Mouse (Mus musculus) brown adipose tissue, adult 24 weeks (tissue): ENCODE results near the gene Trem2. TPM values are rescaled to one million over a fixed set of nuclear protein-coding genes. Genes with fewer than 3 reads are reported as not detected.
"Not testable (repeated sequence)": the region's sequence is repeated elsewhere in the genome, so short reads cannot be mapped to it uniquely, and the experiment has no call there.

ENCODE experiments used
- H3K27ac ChIP-seq: fragments of 200-500 bp; replicated peaks from 2 replicates; pipeline ENCODE4 v1.5.1; 2012; ENCODE audit warnings: low read depth, mild to moderate bottlenecking, low read length
- H3K4me1 ChIP-seq: fragments of 200-500 bp; 2 replicates; pipeline ENCODE4 v1.6.1; 2012; ENCODE audit warnings: low read length, mixed read lengths; ENCODE audit not compliant: control insufficient read depth, insufficient read depth, insufficient read length
- H3K4me3 ChIP-seq: fragments of 200-500 bp; 2 replicates; pipeline ENCODE4 v1.5.1; 2012; ENCODE audit warnings: low read depth, mild to moderate bottlenecking, low read length, moderate library complexity; ENCODE audit not compliant: insufficient read depth
- polyA plus RNA-seq: library from polyadenylated mRNA; stranded (reverse); fragments of >200 nt; gene quantifications from 2 replicates; pipeline ENCODE4 v1.2.4, GENCODE M21; 2012; ENCODE audit not compliant: missing spikeins, insufficient read depth, insufficient read length

The Trem2 gene
- polyA plus RNA-seq, 1 experiment: 2.0 TPM

GRCm38 (mm10) chr17:48334186-48334585 lies 12.0 kb upstream of the Trem2 start:
- Histone ChIP-seq H3K4me1 (no peaks in the 10 kb centered on the region), H3K4me3 (no peak overlapping the region), H3K27ac (no peak overlapping the region)

DNA sequence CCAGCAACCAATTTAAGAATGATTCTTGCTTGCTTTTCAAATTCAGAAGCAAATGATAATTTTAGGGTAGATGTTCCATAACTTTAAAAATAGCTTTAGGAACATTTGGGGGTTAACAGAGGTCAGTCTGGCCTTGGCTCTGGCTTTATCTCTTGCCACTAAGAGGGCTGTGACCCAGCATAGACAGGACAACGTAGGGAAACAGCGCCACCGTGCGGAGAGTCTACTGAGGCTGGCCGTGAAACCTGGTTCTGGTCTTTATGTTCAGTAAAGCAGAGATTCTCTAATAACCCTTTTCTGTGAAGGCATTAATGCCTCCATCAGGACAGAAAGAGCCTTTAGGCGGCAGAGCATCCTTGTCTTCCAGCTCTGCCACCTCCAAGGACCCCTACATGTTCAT lies 9.3 kb upstream of the Trem2 start:
- Histone ChIP-seq H3K27ac (no peak overlapping the region), H3K4me3 (no peak overlapping the region), H3K4me1 (no peaks in the 10 kb centered on the region)

GRCm38 (mm10) chr17:48340267-48340666 lies 5.9 kb upstream of the Trem2 start:
- Histone ChIP-seq H3K27ac (no peak overlapping the region), H3K4me3 (no peak overlapping the region), H3K4me1 (no peaks in the 10 kb centered on the region)

GRCm38 (mm10) chr17:48341947-48342346 lies 4.3 kb upstream of the Trem2 start:
- Histone ChIP-seq H3K4me1 (no peaks in the 10 kb centered on the region), H3K4me3 (no peak overlapping the region), H3K27ac (no peak overlapping the region)

DNA sequence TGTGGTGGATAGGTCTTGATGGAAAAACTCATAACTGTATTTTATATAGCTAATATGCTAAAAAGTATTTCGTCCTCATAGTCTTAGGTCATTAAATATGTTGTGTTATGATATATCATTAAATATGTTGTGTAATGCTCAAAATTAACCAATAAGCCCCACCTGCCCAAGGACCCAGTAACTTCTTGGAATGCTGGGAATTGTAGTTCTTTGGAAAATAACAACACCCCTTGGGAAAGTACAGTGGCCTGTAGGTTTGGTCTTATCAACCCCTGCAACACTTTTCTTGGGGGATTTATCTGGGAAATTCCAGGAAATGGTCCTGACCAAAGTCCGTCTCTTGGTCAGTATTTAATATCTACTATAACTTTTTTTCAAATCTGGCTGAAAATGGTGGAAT lies 3.1 kb upstream of the Trem2 start:
- H3K4me3 ChIP-seq: no peak overlapping the region
- H3K4me1 ChIP-seq: no peaks in the 10 kb centered on the region
- H3K27ac ChIP-seq: no peak overlapping the region

DNA sequence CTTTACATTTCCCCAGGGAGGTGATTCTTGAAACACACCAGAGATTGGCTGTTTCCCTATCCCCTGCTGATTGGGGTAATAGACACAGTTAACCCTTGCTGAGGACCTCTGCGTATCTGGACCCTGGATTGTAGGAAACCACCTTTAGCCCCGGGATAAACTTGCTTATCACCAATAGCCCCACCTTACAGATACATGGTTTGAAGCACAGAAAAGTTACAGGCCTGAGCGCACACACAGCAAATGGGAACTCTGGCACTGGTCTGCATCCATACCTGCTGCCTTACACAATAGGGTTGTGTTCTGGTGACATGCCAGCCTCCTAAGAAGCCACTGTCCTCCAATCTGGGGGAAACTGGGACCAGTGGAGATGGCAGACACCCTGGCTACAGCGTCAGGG lies 377 bp upstream of the Trem2 start:
- Histone ChIP-seq H3K4me1 (no peaks in the 10 kb centered on the region), H3K27ac (no peak overlapping the region), H3K4me3 (no peak overlapping the region)

DNA sequence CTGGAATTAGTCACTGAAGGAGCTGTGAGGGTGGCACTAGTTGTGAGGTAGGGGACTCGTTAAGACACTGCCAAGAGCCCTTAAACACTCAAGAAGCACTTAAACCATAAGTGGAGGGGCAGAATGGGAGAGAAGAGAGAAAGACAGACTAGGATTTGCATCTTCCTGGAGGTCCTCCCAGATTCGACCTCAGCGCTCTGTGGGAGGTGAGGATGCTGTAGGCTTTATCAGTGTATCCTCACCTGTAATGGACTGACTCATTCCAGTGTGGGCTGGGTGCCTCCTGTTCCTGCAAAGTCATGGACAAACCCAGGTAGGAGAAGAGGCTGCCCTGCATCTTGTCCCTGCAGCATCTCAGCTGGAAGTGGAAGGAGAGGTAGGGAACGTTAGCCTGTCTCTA lies 633 bp downstream of the Trem2 start:
- peak overlapping the region; percentile 32 for H3K4me3 ChIP-seq
- H3K4me1 ChIP-seq: no peaks in the 10 kb centered on the region
- peak overlapping the region; percentile 39 for H3K27ac ChIP-seq

GRCm38 (mm10) chr17:48347287-48347686 lies 1.1 kb downstream of the Trem2 start:
- H3K4me3 ChIP-seq: peak overlapping the region; percentile 32; the same call in 1 of the 2 replicates
- no peaks in the 10 kb centered on the region for H3K4me1 ChIP-seq
- H3K27ac ChIP-seq: peak overlapping the region; percentile 39

DNA sequence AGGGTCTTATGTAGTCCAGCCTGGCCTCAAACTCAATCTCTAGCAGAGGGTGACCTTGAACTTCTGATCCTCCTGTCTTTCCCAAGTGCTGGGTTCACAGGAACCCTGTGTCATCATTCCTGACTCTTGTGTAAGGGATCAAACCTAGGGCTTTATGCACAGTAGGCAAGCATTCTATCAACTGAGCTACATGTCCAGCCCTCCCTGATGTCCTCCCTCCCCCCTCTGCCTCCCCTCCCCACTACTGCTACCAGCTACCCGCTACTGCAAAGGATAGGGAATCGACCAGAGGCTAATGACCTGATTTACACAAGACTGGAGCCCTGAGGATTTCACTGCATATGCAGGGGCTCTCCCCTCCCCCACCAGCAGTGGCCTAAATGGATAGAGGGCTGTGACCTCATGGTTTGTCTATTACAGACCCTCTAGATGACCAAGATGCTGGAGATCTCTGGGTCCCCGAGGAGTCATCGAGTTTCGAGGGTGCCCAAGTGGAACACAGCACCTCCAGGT lies 4.5 kb downstream of the Trem2 start:
- Histone ChIP-seq H3K4me3 (no peak overlapping the region), H3K4me1 (no peaks in the 10 kb centered on the region), H3K27ac (no peak overlapping the region)

- not testable (repeated sequence) for H3K4me3 ChIP-seq, H3K27ac ChIP-seq, H3K4me1 ChIP-seq
Measured at GRCm38 (mm10) chr17:48352976-48353375, 6.8 kb downstream of the Trem2 start.

- no peak overlapping the region for H3K4me3 ChIP-seq
- H3K4me1 ChIP-seq: no peaks in the 10 kb centered on the region
- no peak overlapping the region for H3K27ac ChIP-seq
Measured at GRCm38 (mm10) chr17:48355822-48356221, 9.6 kb downstream of the Trem2 start.

- Histone ChIP-seq H3K4me1 (no peaks in the 10 kb centered on the region), H3K4me3 (no peak overlapping the region), H3K27ac (no peak overlapping the region)
Measured at GRCm38 (mm10) chr17:48357892-48358291, 11.7 kb downstream of the Trem2 start.

GRCm38 (mm10) chr17:48359616-48360015 lies 13.4 kb downstream of the Trem2 start, which contains the start of gene Treml1:
TSS of gene Treml1 (plus strand) at chr17:48359916.
- no peak within 1 kb of the TSS for H3K4me3 ChIP-seq
- no peaks in the 10 kb centered on the region for H3K4me1 ChIP-seq
- no peak within 1 kb of the TSS for H3K27ac ChIP-seq

- Histone ChIP-seq H3K4me1 (no peaks in the 10 kb centered on the region), H3K4me3 (no peak overlapping the region), H3K27ac (no peak overlapping the region)
Measured at GRCm38 (mm10) chr17:48360462-48360861, 14.3 kb downstream of the Trem2 start.

GRCm38 (mm10) chr17:48362346-48362745 lies 16.1 kb downstream of the Trem2 start:
- Histone ChIP-seq H3K4me1 (no peaks in the 10 kb centered on the region), H3K27ac (no peak overlapping the region), H3K4me3 (no peak overlapping the region)

GRCm38 (mm10) chr17:48362966-48363365 lies 16.8 kb downstream of the Trem2 start:
- Histone ChIP-seq H3K4me1 (no peaks in the 10 kb centered on the region), H3K4me3 (no peak overlapping the region), H3K27ac (no peak overlapping the region)
